Mouse (Mus musculus): Measurements from ENCODE around the gene Phf14.

Phf14 gene

DNA sequence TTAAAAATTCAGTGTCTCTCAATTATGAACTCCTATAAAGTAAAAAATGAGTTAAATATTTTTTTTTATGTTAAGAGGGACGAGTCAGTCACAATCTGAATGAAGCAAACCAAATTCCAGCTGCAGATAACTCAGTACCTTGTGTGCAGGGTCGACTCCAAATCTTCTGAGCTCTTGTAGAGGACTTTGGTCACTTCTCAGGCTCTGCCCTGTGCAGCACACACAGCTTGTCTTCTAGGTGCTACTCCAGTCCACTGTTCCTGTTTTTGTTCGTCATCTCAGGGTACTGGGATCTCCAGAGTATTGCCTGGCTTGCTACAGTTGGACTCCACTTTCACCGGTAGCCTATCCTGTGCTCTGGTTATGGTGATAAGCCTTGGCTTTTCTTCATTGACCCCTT, 113.1 kb downstream of the Phf14 start:
- no peak for DNase-seq (ENCODE audit: low read depth, low spot score)

DNA sequence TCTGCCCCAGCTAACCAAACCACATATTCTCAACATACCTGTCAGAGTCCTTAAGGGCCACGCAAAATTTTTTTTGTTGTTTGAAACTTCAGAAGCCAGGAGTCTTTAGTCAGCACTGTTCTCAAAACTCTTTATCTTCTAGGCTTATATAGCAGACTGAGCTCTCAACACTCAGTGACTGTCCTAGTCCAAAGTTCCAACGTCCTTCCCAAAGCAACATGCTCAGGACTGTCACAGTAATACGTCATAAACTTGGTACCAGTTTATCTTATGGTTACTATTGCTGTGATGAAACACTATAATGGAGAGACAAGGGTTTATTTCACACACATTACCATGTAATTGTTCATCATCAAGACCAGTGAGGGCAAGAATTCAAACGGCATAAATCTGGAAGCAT, 113.9 kb downstream of the Phf14 start:
- no peak for DNase-seq (ENCODE audit: low read depth, low spot score)

DNA sequence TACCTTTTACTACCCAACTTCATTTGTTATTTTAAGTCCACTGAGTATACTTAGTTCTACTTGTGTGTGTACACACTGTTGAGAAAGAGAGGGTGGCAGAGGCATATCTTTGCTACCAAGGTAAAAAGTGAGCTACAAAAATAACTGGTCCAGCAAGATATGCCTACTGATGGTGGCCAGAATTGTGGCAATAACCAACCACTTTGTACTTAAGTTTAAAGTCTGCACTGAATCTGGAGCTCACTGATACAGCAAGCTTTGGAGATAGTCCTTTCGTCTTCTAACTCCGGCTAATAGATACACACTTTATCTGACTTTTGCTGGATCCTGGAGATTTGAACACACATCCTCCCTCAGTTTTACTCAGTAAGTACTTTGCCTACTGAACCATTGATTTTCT, 115.8 kb downstream of the Phf14 start:
- no peak for DNase-seq (ENCODE audit: low read depth, low spot score)

DNA sequence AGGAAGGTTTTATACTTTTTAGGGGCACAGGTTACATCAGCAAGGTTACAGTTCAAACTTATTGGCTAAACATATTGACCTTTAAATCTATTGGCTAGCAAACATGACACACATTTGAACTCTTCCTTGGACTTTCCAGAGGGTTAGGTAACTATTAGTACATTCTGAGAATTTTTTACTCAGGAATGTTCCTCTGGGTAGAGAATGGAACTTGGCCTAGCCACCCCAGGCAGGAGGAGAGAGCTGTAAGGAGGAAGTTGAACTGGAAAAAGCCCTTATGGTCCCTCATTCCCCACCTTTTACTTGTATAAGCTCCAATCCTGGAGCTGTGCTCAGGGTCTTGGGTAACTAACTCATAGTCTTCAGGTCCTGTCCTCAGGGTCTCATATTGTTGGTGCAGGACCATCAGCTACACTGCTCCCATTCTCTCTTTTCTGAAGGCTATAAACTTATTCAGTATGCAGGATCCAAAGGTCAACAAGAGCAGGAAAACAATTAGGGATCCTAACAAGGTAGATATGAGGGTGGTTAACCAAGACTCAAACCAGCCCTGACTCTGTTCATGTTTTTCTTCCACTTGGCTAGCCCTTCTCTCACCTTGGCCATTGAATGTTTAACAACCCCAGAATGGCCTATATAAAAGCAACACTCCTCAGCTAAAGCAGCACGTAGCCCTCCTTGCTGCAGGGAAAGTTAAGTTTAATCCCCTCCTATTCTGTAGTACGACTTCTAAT, 119.4 kb downstream of the Phf14 start:
- DNase-seq (ENCODE audit: low read depth, low spot score), result no peak

DNA sequence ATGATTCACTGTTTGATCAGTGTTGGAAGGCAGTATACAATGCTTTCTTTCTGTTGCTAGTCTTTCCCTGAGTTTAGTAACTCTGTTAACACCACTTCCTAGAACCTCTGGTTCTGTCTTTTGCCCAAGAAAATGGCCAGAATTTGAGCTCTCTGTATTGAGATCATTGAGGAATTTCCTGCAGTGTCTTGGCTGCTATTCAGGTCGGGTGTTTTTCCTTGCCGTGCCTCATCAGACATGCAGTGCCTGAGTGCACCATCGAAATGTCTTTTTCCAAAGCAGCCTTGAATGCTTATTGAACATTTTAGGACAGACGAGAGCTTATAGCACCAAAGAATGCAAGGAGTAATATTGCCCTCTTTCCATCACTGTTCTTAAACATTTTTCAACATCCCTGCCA, 127.0 kb downstream of the Phf14 start:
- DNase-seq (ENCODE audit: low read depth, low spot score), result no peak

DNA sequence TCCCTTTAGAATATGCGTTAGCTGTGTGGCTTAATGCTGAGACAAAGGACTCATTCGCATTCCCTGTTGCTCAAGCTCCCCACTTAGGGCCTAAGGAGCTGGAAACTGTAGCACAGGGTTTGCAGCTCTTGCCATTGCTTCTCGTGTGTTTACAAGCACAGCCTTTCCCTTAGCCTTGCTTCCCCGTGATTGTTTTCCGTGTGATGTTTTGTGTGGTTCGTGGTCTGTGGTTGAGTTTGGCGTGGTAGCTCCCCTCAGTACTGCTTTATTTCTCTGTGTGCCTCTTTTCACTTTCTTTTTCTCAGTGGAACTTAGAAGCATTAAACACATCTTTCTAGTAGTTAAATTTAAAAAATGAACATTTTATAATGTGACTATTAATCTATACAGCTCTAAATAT, 130.7 kb downstream of the Phf14 start:
- no peak for DNase-seq (ENCODE audit: low read depth, low spot score)

DNA sequence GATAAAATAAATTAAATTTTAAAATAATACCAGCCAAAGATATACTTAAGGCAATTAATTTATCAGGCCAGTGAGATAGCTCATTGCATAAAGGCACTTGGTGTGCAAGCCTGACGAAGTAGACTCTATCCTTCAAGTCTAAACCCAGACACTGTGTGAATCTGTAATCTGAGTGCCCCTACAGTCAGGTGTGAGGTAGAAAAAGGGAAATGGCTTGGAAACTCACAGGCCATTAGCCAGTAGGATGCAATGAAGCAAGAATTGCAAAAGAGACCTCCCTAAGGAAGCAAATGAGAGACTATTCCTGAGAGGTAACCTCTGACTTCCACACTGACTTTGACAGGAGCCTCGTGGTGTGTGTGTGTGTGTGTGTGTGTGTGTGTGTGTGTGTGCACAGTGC, 145.3 kb downstream of the Phf14 start:
- no peak for DNase-seq (ENCODE audit: low read depth, low spot score)

DNA sequence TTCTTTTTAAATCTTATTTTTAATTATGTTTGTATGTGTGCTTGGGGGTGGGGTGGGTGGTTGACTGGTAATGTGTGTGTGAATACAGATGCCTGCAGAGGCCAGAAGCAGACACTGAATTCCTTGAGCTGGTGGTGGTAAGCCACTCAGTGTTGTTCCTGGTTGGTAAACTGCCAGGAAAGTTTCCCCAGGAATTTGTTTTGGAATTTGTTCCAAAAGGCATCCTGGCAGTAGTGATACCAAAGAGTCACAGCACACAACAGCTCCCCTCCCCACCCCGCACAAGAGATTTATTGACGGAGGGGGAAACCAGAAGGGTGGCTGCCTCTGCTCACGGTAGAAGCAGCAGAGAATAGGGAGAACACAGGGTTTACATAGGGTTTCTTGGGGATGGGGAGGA, 146.5 kb downstream of the Phf14 start:
- no peak for DNase-seq (ENCODE audit: low read depth, low spot score)

DNA sequence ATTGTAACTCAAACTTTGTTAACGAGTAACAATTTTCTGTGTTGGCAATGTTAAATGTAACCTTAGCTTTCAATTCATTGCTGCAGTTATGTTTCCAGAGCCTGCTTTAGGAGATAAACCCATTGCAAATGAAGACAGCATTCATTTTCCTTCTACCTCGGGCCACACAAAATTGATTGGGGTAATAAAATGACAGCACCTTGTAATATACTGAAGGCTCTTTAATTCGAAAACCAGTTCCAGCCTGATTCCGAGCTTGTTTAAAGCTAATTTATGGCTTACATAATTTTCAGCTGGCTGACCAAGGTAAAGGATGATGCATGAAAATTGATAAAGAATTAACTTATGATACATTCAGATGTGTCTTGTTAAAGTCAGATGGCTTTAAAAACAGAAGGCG, 151.1 kb downstream of the Phf14 start:
- DNase-seq (ENCODE audit: low read depth, low spot score), result no peak

DNA sequence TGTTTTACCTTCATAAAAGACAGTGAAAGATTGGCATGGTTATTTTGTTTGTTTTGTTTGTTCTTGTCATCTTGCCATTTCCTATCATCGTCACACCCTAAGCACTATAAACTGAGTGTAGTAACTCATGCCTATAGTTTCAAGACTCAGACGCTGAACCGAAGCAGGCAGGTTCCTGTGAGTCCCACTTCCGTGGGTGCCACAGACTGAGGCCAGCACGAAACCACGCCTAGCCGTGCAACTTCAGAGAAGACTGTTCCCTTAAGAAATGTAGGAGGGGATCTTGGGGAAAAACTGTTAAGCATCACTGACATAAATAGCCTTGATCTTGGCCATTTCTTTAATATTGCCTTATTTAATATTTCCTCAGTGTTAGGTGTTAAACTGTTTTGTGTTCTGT, 152.4 kb downstream of the Phf14 start:
- no peak for DNase-seq (ENCODE audit: low read depth, low spot score)

DNA sequence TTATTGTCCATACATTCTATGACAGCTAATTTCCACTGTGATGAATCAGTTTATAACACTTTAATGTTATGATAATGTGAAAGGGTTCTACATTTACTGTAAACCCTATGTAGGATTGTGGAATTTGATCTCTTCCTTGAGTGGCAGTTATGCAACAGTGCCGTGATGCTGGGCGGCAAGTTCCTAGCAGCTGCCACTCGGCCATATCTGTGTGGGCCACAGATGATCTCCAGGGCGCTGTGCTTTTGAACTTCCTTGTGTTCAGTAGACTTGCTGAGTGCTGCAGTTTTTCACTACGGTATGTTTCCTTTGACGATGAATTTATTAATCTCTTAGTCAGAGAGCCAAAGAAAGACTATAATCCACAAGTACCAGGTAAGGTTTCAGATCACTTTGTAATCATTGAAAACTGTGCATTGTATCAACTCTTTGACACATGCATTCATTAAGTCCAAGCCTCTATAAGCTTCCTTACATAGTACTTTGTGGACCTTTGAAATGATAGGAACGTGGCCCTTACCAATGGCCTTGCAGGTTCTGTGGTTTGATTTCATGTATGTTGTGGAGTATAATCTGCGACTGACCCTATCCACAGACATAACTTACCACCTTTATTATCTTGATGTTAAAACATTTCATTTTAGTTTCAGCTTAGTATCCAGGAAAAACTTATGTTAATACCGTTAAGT, 153.0 kb downstream of the Phf14 start:
- no peak for DNase-seq (ENCODE audit: low read depth, low spot score)

DNA sequence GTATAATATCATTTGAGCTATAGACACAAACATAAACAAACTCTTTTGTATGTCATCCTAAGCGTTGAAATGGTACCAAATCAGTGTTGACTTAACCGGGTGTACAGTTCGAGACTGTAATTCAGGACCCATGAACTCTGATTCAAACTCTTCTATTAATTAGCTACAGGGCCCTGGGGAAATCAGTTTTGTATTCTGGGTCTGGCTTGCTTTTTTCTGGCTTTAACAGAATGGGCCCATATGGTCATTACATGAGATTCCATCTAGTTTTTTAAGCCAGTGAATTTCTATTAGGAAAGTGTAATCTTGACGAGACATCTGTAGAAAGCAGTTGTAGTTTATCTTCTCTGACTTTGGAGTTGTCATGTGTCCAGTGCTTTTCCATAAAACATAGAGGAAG, 160.3 kb downstream of the Phf14 start:
- no peak for DNase-seq (ENCODE audit: low read depth, low spot score)

DNA sequence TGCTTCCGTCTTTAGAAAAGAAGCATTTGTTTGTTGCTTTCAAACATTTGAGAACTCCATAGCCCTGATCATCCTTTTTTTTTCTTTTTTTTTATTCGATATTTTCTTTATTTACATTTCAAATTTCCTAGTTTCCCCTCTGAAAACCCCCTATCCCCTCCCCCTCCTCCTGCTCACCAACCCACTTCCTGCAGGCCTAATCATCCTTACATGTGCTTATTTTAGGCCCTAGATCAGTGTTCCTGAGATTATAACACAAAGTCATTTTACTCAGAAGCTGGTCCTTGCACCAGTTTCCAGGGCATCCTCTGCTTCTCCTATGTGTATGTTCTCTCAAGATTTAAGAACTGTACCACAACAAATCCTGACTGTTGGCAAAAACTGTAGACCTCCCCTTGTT, 161.7 kb downstream of the Phf14 start:
- no peak for DNase-seq (ENCODE audit: low read depth, low spot score)

DNA sequence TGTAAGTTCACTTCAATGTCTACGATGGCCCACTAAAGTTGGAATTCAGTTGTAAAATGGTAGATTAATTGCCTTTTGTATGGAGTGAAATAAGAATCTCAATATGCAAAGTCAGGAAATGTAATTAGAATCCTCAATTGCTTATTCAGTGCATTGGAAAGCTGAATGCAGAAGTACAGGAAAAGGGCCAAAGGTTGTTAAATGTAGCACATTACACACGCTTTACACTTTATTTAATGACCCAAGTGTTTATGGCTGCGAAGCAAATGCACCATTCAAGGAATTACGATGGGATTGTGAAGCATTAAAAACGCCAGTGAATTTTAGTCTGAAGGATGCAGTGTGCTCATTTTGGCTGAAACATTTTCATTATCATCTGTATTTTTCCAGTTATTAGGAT, 167.0 kb downstream of the Phf14 start:
- DNase-seq (ENCODE audit: low read depth, low spot score), result no peak

DNA sequence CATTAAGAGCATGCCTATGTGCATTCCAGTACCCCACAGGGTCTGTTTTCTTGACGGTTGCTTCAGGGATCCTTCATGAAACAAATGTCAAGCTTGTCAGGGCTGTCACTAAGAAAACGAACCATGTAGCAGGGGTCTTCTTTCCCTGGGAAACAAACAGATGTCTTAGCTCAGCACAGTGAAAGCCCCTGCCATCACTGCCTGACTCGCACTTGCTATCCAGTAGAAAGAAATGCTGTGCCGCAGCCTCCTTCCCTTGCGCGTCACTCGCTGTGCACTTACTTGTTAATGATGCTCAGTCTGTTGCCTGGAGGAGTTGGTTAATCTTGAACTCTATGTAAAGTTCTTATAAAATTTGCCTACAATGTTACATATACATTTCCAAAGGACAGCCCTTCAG, 169.7 kb downstream of the Phf14 start:
- DNase-seq (ENCODE audit: low read depth, low spot score), result no peak

DNA sequence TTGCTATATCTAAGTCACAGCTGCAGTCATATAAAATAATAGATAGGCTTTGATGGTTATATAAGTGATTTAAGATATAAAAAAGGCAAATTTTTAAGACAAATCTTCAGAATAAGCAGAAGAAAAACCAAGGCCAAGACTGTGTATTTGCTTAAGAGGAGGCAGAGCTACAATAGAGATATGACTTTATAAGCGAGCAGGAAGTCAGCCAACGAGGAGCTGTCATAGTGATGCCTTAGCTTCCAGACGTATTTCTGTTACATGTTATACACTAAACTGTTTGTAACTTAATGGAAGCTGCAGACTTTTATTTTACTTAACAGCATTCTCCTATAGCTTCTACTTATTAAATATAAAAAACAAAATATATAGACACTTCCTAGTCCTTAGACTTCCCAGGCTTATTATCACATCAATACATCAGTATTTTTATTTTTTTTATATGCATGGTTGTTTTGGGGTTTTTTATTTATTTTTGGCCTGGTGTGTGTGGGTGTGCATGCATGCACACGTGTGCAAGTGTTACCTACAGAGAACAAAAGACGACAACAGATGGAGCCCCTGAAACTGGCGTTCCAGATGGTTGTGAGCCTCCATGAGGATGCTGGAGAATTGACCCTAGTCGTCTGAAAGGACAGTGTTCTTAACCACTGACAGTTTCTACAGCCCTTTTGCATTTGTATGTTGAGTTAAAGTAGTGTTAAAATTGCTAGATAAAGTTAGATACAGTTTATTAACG, 170.4 kb downstream of the Phf14 start:
- DNase-seq (ENCODE audit: low read depth, low spot score), result no peak

DNA sequence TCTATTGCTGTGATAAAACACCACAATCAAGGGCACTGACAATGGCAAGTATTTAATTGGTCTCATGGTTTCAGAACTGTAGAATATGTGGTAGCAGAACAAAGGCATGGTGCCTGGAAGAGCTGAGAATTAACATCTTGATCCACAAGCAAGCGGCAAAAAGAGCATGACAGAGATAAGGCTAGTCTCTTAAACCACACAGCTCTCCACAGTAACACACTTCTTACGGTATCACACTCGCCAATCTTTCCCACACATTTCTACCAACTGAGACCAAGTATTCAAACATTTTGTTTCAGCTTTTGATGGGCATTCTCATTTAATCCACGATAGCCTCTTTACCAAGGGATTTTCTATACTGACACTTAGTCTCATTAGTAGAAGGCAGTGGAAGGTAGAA, 171.7 kb downstream of the Phf14 start:
- no peak for DNase-seq (ENCODE audit: low read depth, low spot score)

DNA sequence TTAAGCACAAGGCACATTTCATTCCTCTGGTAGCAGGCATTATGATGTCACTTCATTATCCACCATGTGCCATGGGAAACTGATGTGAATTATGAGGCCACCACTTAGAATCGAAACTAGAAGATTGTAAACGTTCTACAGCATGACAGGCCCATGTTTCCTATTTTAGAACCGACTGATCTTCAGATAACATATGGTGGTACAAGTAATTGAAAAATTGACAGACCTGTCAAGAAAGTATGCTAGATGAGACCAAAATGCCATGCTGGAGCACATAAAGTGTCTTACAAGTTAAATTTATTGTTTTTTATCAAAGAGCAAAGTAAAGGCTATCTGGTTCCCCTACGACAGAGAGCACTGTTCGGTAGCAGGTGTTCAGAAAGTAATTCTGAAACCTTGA, 172.8 kb downstream of the Phf14 start:
- DNase-seq (ENCODE audit: low read depth, low spot score), result no peak

DNA sequence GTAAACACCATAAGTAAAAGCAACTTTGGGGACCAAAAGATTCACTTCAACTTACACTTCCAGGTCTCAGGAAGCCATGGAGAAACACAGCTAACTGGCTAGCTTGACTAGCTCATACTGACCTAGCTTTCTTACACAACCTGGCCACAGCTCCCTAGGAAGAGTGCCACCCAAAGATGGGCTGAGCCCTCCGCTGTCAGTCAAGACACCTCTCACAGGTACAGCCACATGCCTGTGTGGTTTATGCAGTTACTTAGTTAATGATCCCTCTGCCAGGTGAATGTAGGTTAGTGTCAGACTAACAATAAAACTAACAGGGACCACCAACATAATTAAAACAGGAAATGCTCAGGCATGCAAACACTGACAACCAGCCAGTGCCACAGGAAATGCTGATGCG, 174.1 kb downstream of the Phf14 start:
- no peak for DNase-seq (ENCODE audit: low read depth, low spot score)

DNA sequence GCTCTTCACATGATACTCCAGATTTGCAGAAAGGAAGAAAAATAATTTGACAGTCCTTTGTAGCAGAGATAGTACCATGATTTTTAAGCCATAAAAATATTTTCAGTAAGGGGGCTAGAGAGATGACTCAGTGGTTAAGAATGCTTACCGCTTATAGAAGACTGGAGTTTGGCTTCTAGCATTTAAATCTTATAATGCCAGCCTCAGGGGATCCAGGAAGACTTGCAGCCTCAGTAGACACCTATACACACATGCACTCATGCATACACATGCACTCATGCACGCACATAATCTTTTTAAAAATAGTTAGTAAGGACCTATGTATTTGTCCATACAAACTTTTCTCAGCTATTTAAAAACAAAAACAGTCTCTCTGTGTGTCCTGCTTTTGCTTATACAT, 174.5 kb downstream of the Phf14 start:
- no peak for DNase-seq (ENCODE audit: low read depth, low spot score)

DNA sequence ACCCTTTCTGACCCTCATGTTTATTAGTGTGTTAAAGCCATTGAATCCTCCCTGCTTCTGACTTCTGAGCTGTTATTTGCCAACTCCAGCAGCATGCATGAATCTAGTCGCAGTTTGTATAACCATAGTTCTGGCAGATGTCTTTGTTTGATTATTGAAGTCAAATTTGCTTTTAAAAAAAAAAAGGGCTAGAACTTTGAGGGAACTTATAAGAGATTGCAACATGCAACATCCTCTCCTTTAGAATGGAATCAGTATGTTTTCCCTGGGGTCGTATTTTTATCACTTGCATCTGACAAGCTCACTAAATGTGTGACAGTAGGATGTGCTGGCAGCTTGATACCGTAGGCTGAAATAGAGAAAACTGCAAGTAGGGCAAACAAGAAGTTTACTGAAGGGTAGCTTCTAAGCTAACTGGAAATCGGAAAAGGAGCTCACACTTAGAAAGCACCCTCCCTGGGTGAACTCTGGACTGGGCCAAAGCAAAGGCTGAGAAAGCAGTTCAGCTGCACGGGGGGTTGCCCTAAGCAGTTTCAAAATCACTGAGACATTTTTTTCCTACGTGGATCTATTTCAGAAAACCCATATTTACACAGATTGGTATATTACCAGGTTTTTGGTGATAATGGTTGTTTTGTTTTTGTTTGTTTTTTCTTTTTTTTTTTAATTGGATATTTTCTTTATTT, 175.1 kb downstream of the Phf14 start:
- no peak for DNase-seq (ENCODE audit: low read depth, low spot score)

DNA sequence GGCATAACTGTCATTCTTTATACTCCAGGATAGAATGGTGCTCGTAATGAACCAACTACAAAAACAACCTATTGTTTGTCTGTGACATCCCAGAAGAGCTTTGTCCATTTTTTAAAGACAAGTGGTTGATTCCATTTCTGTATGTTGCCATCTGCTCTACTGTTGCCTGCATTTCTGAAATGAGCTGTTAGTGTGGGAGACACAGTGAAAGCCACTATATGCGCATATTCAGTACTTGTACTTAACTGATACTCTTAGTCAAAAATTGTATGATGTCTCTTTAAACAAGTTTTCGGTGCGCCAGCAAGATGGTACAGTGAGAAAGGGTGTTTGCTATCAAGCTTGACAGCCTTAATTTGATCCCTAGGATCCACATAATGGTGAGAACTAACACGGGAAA, 177.1 kb downstream of the Phf14 start:
- DNase-seq (ENCODE audit: low read depth, low spot score), result no peak
